ENCODE assay signal across 10 mouse cellular contexts in genomic region chr5:114679841-114680591, GRCm38 (mm10). TPM values are rescaled to one million over a fixed set of nuclear protein-coding genes. Genes with fewer than 3 reads are reported as not detected.
DNase-seq lines count a peak whose midpoint lies in the region; ATAC-seq and TF ChIP-seq lines count a peak whose summit lies in the region.
"Had no signal": no experiment of that assay in that cellular context is flagged by ENCODE, and none has a peak within 500 bp of the region (broad histone marks: within the 10 kb centered on the region; RNA-seq: fewer than 3 reads in every experiment).

No protein-coding gene starts in this region.

- no peak for ATAC-seq in heart, embryonic 15.5 days (replicated peaks; ENCODE audit: insufficient number of reproducible peaks, insufficient read depth, low FRiP score, low read depth)
- ATAC-seq in hindbrain, postnatal 0 days, result peak; percentile 70

- DNase-seq in heart, postnatal 14 days, result no peak
- peak; percentile 67 for DNase-seq in retina, postnatal 1 day
- no peak for DNase-seq in retina, embryonic 14.5 days (ENCODE audit: low spot score)
- peak; percentile 60 for DNase-seq in hindbrain, postnatal 0 days (ENCODE audit: low spot score)
- peak; percentile 43 for DNase-seq in thymus, postnatal 4 days
- DNase-seq in left cerebral cortex, postnatal 36 days (ENCODE audit: low spot score in 2 of 2), result no peak
- DNase-seq in adrenal gland, postnatal 25 days, result no peak
- DNase-seq: embryo, embryonic 11 days; kidney, adult 8-10 months had no signal

- H3K9me3 ChIP-seq in heart, embryonic 15.5 days (replicated peaks), result no peaks in the 10 kb centered on the region
- H3K9me3 ChIP-seq in hindbrain, postnatal 0 days (ENCODE audit: low read length), result no peaks in the 10 kb centered on the region

- no peaks in the 10 kb centered on the region for H3K27me3 ChIP-seq in heart, embryonic 15.5 days
- H3K27me3 ChIP-seq in hindbrain, postnatal 0 days (ENCODE audit: insufficient read depth, low read length), result no peaks in the 10 kb centered on the region

- intact Hi-C loops in heart, postnatal 14 days (cut with DNase I), result no loop called here
- intact Hi-C loops in left cerebral cortex, postnatal 36 days (cut with DNase I), result no loop called here

- peak overlapping the region; percentile 61; the same call in 1 of the 2 replicates for H3K27ac ChIP-seq in heart, embryonic 15.5 days
- H3K27ac ChIP-seq in hindbrain, postnatal 0 days, result peak overlapping the region; percentile 32; the same call in 1 of the 2 replicates

- H3K9ac ChIP-seq in heart, embryonic 15.5 days, result no peak overlapping the region
- no peak overlapping the region for H3K9ac ChIP-seq in hindbrain, postnatal 0 days (replicated peaks; ENCODE audit: low read length)

- no peak overlapping the region for H3K4me3 ChIP-seq in heart, embryonic 15.5 days
- H3K4me3 ChIP-seq in hindbrain, postnatal 0 days (ENCODE audit: low read length), result no peak overlapping the region

- peaks cover 9% of the 10 kb centered on the region; the same call in 1 of the 2 replicates for H3K36me3 ChIP-seq in heart, embryonic 15.5 days
- H3K36me3 ChIP-seq in hindbrain, postnatal 0 days (ENCODE audit: insufficient read depth, low read length), result peaks cover 5% of the 10 kb centered on the region

- peaks cover 24% of the 10 kb centered on the region for H3K4me1 ChIP-seq in heart, embryonic 15.5 days (replicated peaks)
- H3K4me1 ChIP-seq in hindbrain, postnatal 0 days (ENCODE audit: insufficient read depth, low read length), result peaks cover 16% of the 10 kb centered on the region; the same call in 1 of the 2 replicates

- whole genome bisulfite sequencing in heart, embryonic 15.5 days, result 69% methylated on average over 17 of the region's 17 CpGs
- WGBS in hindbrain, postnatal 0 days, result 53% methylated on average over 17 of the region's 17 CpGs

- TF ChIP-seq CTCF in hindbrain, postnatal 0 days (IDR thresholded peaks at IDR 0.05; ENCODE audit: low read depth), result peak; percentile 17; the same call in 1 of the 2 replicates

- no peak overlapping the region for H3K4me2 ChIP-seq in heart, embryonic 15.5 days
- no peak overlapping the region for H3K4me2 ChIP-seq in hindbrain, postnatal 0 days (ENCODE audit: low read depth, low read length)

RNA-seq across cellular contexts. Expression of gene Gltp, which starts 10.8 kb away (rescaled TPM):
- 45.9 and 70.4 TPM in 2 replicates for polyA plus RNA-seq in heart, embryonic 15.5 days (2015; fragmentation: Nextera tagmentation; extraction: Ambion mirVana)
- total RNA-seq in heart, postnatal 14 days (2021), result 10 to 100 TPM; 17.1 to 18.8 TPM
- total RNA-seq in hindbrain, postnatal 0 days (2014; rRNA removed), result 36.3 and 51.0 TPM in 2 replicates
- polyA plus RNA-seq in hindbrain, postnatal 0 days (2015; fragmentation: Nextera tagmentation; extraction: Ambion mirVana), result 55.0 and 55.1 TPM in 2 replicates
- 10 to 100 TPM; 24.3 to 32.4 TPM for total RNA-seq in left cerebral cortex, postnatal 36 days (2021)
- total RNA-seq in adrenal gland, postnatal 25 days (2021), result 61.9 and 66.2 TPM in 2 replicates

RNA-seq across cellular contexts. Expression of gene Trpv4, which starts 21.8 kb away (rescaled TPM):
- polyA plus RNA-seq in heart, embryonic 15.5 days (2015; fragmentation: Nextera tagmentation; extraction: Ambion mirVana), result 1.00 and 2.4 TPM in 2 replicates
- total RNA-seq in heart, postnatal 14 days (2021), result 1 to 10 TPM; 5.8 to 5.9 TPM
- 2.7 TPM in 2 replicates for total RNA-seq in hindbrain, postnatal 0 days (2014; rRNA removed)
- 3.0 and 3.4 TPM in 2 replicates for polyA plus RNA-seq in hindbrain, postnatal 0 days (2015; fragmentation: Nextera tagmentation; extraction: Ambion mirVana)
- 1 to 10 TPM; 1.5 to 2.6 TPM for total RNA-seq in left cerebral cortex, postnatal 36 days (2021)
- total RNA-seq in adrenal gland, postnatal 25 days (2021), result 1.2 and 1.3 TPM in 2 replicates

RNA-seq across cellular contexts. Expression of gene Tchp, which starts 27.5 kb away (rescaled TPM):
- 8.6 TPM in 2 replicates for polyA plus RNA-seq in heart, embryonic 15.5 days (2015; fragmentation: Nextera tagmentation; extraction: Ambion mirVana)
- total RNA-seq in heart, postnatal 14 days (2021), result 1 to 10 TPM; 4.7 to 5.3 TPM
- 9.0 and 12.7 TPM in 2 replicates for total RNA-seq in hindbrain, postnatal 0 days (2014; rRNA removed)
- polyA plus RNA-seq in hindbrain, postnatal 0 days (2015; fragmentation: Nextera tagmentation; extraction: Ambion mirVana), result 14.4 and 15.6 TPM in 2 replicates
- total RNA-seq in left cerebral cortex, postnatal 36 days (2021), result 10 to 100 TPM in 1 of 2 experiments, 1 to 10 TPM in 1; 8.6 to 15.5 TPM
- total RNA-seq in adrenal gland, postnatal 25 days (2021), result 13.5 and 14.6 TPM in 2 replicates

Comparison
In these comparisons a context has a peak if more than half of its experiments do, and no peak if none do; other contexts are left out.
1. DNase-seq: peak in retina, postnatal 1 day (single experiment), hindbrain, postnatal 0 days (single experiment) and thymus, postnatal 4 days (single experiment); none in heart, postnatal 14 days (0 of 2), retina, embryonic 14.5 days (single experiment), left cerebral cortex, postnatal 36 days (0 of 2) and adrenal gland, postnatal 25 days (single experiment).